Mouse (Mus musculus): ENCODE data around the gene Neurl4.
"Not testable (repeated sequence)": the region's sequence is repeated elsewhere in the genome, so short reads cannot be mapped to it uniquely, and the experiment has no call there.

The Neurl4 gene

GRCm38 (mm10) chr11:69900471-69901405, at the start of gene Neurl4, which contains the start of gene 2810408A11Rik:
Gene Neurl4 (plus strand): TSS chr11:69901072.
Gene 2810408A11Rik (minus strand): TSS chr11:69900987.
- DNase-seq (ENCODE audit: low spot score in 2 of 2) = peak; percentile 86 to 88

DNA sequence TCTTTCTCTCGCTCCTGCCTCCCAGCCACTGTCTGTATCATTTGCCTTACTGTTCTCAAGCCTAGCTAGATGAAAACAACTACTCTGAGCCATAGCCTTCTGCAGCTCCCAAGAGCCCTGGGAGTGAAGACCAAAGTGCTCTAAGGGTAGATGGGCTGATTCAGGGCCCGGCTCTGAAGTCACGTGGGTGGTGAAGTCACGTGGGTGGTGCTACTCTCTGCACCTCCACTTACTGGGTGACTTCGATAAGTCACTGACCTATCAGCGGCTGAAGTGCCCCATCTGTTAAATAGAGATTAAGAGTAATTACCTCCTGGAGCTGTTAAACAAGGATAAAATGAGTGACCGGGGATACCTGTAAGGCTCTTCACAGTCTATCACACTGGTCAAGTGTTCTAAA, 46.9 kb upstream of the Neurl4 start:
- no peak for DNase-seq (ENCODE audit: low spot score in 2 of 2)

- DNase-seq (ENCODE audit: low spot score in 2 of 2) = no peak
Observed at GRCm38 (mm10) chr11:69854680-69855079, 46.2 kb upstream of the Neurl4 start.

- DNase-seq (ENCODE audit: low spot score in 2 of 2) = no peak
Observed at GRCm38 (mm10) chr11:69855347-69855746, 45.5 kb upstream of the Neurl4 start.

DNA sequence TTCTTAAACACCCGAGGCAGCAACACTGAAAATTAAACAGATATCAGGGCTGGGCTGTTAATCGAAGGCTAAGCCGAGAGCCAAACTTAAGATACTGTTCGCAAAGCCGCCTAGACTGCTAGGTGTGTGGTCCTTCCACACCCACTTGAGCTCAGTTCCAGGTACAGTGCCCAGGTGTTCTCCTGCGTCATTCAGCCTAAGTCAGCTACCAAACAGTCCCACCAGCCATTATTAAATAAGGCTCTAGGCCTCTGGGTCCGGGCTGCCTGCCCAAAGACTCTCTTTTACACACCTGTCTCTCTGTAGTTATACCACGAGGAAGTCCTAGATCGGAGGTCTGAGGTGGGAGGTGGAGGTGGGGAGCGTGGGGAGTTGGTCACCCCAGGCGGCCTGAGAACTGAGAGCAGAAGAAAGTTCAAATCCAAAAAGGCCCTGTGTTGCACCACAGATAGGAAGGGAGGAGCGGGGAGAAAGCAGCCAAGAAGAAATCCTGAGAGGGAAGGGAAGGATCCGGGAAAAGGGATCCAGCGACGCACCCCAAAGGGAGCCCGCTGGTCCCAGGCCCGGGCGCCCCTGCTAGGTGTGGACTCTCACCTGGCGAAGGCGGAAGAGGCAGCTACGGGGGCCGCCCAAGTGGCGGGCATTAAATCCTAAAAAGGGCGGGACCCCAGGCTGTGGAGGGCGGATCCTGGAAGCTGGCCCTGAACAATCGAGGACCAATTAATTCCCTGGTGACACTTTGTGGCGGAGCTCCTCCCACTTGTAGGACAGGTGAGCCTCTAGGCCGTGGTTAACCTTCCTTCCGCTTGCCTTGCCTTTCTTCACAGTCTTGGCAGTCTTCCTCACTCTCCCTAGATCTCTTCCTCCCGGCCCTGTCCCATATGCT, 42.5 kb upstream of the Neurl4 start, which contains the start of gene Tnk1:
Gene Tnk1 (minus strand): TSS at position 618 of the 886 bp plus-strand sequence.
- no peak for DNase-seq (ENCODE audit: low spot score in 2 of 2)

DNA sequence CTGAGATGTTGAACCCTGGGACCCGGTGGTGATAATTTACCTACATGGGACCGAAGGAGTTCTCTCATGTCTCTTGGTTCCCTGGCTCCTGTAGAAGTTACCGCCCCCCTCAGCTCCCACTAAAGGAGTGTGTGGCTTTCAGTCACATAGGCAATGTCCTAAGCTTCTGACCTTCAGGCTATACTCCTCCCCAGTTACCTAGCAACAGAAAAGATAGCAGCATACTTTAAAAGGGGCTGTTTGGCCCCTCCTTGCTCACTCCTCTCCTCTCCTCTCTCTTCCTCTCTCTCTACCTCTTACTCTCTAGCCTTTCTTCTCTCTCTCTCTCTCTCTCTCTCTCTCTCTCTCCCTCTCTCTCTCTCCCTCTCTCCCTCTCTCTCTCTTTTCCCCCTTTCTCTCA, 37.1 kb upstream of the Neurl4 start:
- DNase-seq (ENCODE audit: low spot score in 2 of 2) = not testable (repeated sequence)

- no peak for DNase-seq (ENCODE audit: low spot score in 2 of 2)
Observed at GRCm38 (mm10) chr11:69864138-69864860, 36.6 kb upstream of the Neurl4 start.

GRCm38 (mm10) chr11:69865561-69865960, 35.3 kb upstream of the Neurl4 start:
- DNase-seq (ENCODE audit: low spot score in 2 of 2) = no peak

GRCm38 (mm10) chr11:69867335-69867734, 33.5 kb upstream of the Neurl4 start:
- no peak for DNase-seq (ENCODE audit: low spot score in 2 of 2)

DNA sequence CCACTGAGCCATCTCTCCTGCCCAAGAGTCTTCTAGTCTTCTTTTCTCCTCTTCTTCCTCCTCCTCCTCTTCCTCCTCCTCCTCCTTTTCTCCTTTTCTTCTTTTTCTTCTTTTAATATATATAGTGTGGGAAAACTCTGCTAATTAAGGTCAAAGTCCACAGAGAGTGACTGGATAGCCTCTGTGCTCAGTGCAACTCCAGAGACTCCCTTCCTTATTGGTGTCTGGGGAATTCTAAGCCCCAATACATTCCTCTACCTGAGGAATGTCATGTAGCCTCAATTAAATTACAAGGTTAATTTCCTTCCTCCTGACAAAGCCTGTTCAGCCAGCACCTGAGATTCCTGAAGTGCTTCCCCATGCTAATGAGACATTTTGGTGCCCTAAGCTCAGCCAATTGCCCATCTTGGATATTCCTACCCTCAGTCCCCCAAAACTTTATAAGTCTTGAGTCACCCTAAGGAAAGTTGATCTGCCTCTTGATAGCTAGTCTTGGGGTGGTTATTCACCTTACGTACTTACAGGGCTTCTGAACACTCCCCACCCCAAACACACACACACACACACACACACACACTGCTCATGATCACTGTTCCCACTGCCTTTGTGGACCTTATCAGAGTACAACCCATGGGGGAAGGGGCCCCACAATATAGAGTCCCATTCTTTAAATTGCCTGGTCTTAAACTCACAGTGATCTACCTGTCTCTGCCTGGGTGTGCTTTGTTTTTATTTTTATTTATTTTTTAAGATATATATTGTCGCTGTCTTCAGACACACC, 30.4 kb upstream of the Neurl4 start:
- no peak for DNase-seq (ENCODE audit: low spot score in 2 of 2)

- no peak for DNase-seq (ENCODE audit: low spot score in 2 of 2)
Observed at GRCm38 (mm10) chr11:69871822-69872221, 29.1 kb upstream of the Neurl4 start.

DNA sequence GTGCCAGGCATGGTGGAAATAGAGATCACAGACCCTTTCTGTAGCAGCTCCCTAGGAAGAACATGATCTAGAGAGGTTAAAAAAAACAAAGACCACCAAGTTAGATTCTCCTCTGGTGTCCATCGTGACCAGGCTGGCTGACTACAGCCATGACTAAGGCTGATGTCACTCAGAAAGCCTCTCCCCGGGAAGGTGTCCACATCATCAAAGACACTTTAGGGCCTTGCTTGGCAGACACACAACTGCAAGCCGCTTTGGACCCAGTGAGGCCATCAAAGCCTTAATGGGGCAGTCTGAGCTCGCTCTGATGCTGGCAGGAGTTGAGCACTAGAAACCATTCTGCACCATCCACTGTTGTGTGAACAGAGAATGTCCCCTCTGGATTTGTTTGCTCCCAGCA, 28.4 kb upstream of the Neurl4 start:
- DNase-seq (ENCODE audit: low spot score in 2 of 2) = no peak

DNA sequence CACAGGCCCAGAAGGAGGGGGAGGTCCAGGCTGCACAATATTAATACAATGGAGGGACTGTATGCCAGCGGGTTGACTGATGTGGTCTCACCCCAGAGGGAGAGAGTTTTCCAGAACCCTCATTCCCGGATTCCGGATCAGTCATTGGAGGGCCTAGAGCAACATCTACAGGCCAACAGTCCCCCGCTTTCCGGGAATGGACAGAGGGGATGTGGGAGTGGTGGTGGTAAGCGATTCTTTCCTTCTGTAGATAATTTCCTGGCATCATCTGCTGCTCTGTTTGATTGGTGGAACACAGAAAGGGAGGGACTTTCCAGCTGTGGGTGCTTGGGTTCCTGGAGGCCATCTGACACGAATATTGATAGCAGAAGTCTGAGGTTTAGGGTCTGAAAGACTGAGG, 24.7 kb upstream of the Neurl4 start:
- DNase-seq (ENCODE audit: low spot score in 2 of 2) = no peak

DNA sequence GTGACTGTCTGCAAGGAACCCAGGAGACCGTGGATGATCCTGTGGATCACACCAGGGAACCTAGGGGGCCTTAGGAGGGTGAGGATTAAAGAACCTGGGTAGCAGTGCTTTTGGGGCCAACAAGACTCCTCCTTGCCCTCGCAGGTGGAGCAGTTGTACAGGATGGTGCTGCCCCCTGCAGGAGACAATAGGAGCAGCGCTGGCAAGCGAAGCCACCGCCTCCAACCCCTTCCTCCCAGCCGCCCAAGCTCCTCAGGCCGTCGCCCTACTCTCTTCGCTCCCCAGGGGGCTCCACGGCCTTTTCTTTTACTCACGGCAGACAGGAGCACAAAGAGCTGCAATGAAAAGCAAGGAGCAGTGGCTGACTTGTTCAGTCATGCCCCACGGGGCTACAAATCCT, 24.0 kb upstream of the Neurl4 start:
- peak; percentile 57 to 77 for DNase-seq (ENCODE audit: low spot score in 2 of 2)

- DNase-seq (ENCODE audit: low spot score in 2 of 2) = no peak
Observed at GRCm38 (mm10) chr11:69877878-69878277, 23.0 kb upstream of the Neurl4 start, which contains the start of gene Tmem95. Gene Tmem95 (minus strand): TSS chr11:69878018.

DNA sequence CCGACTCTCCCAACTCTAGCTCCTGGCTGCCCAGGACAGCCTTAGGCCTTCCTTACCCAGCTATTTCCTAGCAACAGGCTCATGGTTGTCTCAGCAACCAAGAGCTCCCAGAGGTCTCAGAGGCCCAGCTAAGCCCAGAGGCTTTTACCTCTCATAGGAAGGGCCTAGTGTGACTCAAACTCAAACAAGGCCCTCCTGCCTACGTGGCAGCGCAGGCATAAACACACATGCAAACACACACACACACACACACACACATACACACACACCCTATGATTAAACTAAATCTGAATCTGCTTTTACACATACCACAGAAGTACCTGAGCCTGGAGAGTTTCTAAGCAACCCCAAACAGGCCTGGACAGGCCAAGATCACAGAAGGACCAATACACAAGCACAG, 22.5 kb upstream of the Neurl4 start:
- DNase-seq (ENCODE audit: low spot score in 2 of 2) = no peak

- DNase-seq (ENCODE audit: low spot score in 2 of 2) = no peak
Observed at GRCm38 (mm10) chr11:69878952-69879351, 21.9 kb upstream of the Neurl4 start.

DNA sequence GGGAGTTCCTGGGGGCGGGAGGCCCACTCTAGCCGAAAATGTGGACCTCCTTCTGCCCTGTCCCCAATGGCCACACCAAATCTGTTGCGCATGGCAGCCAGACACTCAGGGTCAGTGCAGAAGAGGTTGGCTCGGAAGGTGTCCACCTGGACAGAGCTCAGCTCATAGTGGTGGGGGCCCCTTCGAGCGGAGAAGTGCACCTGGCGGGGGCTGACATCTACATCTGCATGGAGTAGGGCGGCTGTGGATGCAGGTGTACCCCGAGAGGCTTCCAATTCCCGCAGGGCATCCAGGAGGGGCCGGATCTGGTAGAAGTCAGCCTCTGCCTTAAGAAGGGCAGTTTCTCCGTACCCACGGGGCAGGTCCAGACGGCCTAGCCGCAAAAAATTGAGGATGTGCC, 21.2 kb upstream of the Neurl4 start:
- peak in 1 of 2 experiments; percentile 8 for DNase-seq (ENCODE audit: low spot score in 2 of 2)

DNA sequence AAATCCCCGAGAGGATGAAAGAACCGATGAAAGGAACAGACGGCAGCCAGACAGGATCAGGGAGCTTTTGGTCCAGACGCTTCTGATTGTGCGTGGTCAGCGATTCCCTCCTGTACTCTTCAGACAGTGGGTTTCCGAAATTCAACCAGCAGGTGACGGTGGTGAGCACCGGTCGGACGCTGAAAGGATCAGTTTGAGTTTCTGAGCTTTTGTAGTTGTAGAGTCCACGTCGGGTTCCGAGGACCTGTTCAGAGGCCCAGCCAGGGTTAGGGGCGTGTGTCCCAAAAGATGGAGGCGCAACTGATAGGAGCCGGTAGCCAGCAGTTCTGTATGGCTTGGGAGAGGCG, 20.4 kb upstream of the Neurl4 start:
- DNase-seq (ENCODE audit: low spot score in 2 of 2) = peak in 1 of 2 experiments; percentile 57

GRCm38 (mm10) chr11:69880853-69881603, 19.8 kb upstream of the Neurl4 start, which contains the start of gene Kctd11:
Gene Kctd11 (minus strand): TSS chr11:69881406.
- DNase-seq (ENCODE audit: low spot score in 2 of 2) = peak; percentile 62 to 68

All from frontal cortex, postnatal 10 days (tissue).